Mouse (Mus musculus) thymus, adult 2 months (tissue): Measurements from ENCODE around the gene Rpl15. TPM values are rescaled to one million over a fixed set of nuclear protein-coding genes. Genes with fewer than 3 reads are reported as not detected.
A peak's percentile ranks its signal among the peaks of the same experiment; 100 is the strongest.

Experiments used
- DNase-seq: peaks from one replicate; pipeline ENCODE4 v3.0.0; 2021
- H3K27ac ChIP-seq: fragments of 200-500 bp; 2 replicates; pipeline ENCODE4 v1.5.1; 2012; ENCODE audit warnings: low read length, control low read depth; ENCODE audit not compliant: control insufficient read depth, insufficient read depth
- H3K27me3 ChIP-seq: fragments of 200-500 bp; 2 replicates; pipeline ENCODE4 v1.6.1; 2012; ENCODE audit warnings: mild to moderate bottlenecking, low read length, moderate library complexity, mixed read lengths; ENCODE audit not compliant: control insufficient read depth, insufficient read depth
- H3K36me3 ChIP-seq: fragments of 200-500 bp; 2 replicates; pipeline ENCODE4 v1.6.1; 2012; ENCODE audit warnings: mild to moderate bottlenecking, low read length, moderate library complexity; ENCODE audit not compliant: control insufficient read depth, insufficient read depth
- H3K4me1 ChIP-seq: fragments of 200-500 bp; replicated peaks from 2 replicates; pipeline ENCODE4 v1.6.1; 2012; ENCODE audit warnings: low read length; ENCODE audit not compliant: control insufficient read depth, insufficient read depth
- H3K4me3 ChIP-seq: fragments of 200-500 bp; 2 replicates; pipeline ENCODE4 v1.5.1; 2012; ENCODE audit warnings: mild to moderate bottlenecking, low read length, control low read depth, moderate library complexity; ENCODE audit not compliant: control insufficient read depth, insufficient read depth
- CTCF ChIP-seq: fragments of 200-500 bp; IDR thresholded peaks from 2 replicates; pipeline ENCODE4 v1.5.1; 2012; ENCODE audit warnings: mild to moderate bottlenecking, control low read depth, low read length, moderate library complexity, borderline replicate concordance; ENCODE audit not compliant: control insufficient read depth, poor library complexity, insufficient read depth; ENCODE audit errors: extremely low read depth
- POLR2A ChIP-seq: fragments of 200-500 bp; IDR thresholded peaks from 2 replicates; pipeline ENCODE4 v1.6.1; 2012; ENCODE audit warnings: mild to moderate bottlenecking, low read length, control low read depth, moderate library complexity; ENCODE audit not compliant: control insufficient read depth, poor library complexity, insufficient read depth; ENCODE audit errors: extremely low read depth
- WGBS: fragments of 180-500 bp; shearing (Covaris S2); methylation state at CpG from one replicate; pipeline ENCODE4 v1.1.7; 2018; 5-methylcytosine and 5-hydroxymethylcytosine counted together
- polyA plus RNA-seq: library from polyadenylated mRNA; depleted of rRNA; stranded (reverse); fragments of >200 nt; gene quantifications from 2 replicates; pipeline ENCODE4 v1.2.3, GENCODE M21; 2012; rRNA removed

Rpl15 gene
- polyA plus RNA-seq = 405 and 467 TPM in 2 replicates

GRCm38 (mm10) chr14:18270529-18271441 lies at the start of gene Rpl15, which contains the start of gene Nkiras1:
TSS of gene Rpl15 (minus strand) at chr14:18271391.
TSS of gene Nkiras1 (plus strand) at chr14:18271136.
- DNase-seq = peak; percentile 98
- WGBS = under 1% methylated on average over 78 of the region's 78 CpGs
- peaks cover 5% of the 10 kb centered on the region for H3K4me1 ChIP-seq
- peak; percentile 90 for TF ChIP-seq POLR2A
- TF ChIP-seq CTCF = peak; percentile 18; the same call in 1 of the 2 replicates
- H3K36me3 ChIP-seq = peaks cover 18% of the 10 kb centered on the region; the same call in 1 of the 2 replicates
- H3K4me3 ChIP-seq = peak within 1 kb of the TSS; percentile 88
- H3K27me3 ChIP-seq = no peaks in the 10 kb centered on the region
- 0 out of 2 replicates have a peak within 1 kb of the TSS, but pooled peaks have one; percentile 6 for H3K27ac ChIP-seq

DNA sequence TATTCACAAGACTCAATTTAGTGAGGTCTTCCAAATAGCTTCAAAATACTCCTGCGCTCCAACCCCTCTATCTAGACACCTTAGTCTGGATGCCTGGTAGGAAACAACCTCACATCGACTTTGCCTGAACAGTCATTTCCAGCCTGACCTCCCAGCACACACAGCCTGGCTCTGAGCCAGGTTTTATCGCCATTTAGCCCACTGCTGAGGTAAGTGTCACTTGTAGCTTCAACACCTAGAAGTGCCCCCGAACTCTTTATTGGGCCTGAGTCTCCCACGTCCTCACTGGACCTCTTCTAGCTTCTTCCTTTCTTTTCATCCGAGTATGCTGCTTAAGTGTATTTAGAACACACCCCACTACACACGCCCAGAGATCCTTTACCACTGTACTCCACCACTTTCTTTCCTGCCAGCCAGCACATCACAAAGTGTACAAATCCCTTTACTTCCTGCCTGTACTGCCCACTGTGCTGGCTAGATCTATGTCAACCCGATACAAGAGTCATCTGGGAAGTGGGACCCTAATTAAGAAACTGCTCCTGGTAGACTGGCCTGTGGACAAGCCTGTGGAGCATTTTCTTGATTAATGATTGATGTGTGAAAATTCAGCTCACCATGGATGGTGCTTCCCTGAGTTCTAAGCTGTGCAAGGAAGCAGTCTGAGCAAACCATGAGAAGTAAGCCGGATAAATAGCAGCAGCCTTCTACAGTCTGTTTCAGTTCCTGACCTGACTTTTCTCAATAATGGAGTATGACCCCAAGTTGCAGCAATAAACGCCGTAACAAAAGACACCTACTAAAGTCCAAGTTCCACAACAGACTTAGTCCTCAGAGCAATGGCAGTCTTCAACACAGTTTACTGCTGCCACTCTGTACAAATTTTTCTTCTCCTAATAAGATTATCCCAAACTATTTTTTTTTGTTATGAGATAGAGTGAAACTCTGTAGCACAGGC lies 46.5 kb upstream of the Rpl15 start:
- no peak overlapping the region for H3K4me3 ChIP-seq
- H3K27me3 ChIP-seq = no peaks in the 10 kb centered on the region
- H3K36me3 ChIP-seq = no peaks in the 10 kb centered on the region
- TF ChIP-seq CTCF = no peak
- no peak for DNase-seq
- H3K4me1 ChIP-seq = no peaks in the 10 kb centered on the region
- 82% methylated on average over 11 of the region's 11 CpGs for WGBS
- no peak overlapping the region for H3K27ac ChIP-seq

DNA sequence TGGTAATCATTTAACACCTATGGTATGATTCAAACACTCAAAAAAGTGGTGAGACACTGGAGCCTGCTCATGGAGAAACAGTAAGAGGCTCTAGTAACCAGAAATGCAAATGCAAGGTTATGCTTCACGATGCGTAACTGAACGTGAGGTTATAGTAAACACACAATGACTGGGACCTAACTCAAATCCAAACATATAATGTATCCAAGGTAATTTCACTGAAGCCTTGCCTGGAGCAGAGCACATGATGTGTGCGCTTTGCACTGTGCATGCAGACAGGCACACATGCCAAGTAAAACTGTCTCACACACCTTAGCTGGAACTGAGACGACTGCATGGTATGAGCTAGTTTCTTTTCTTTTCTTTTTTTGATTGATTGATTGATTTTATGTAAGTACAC lies 33.0 kb upstream of the Rpl15 start:
- TF ChIP-seq CTCF (no peak), POLR2A (no peak)
- WGBS = 96% methylated on average over 5 of the region's 5 CpGs
- Histone ChIP-seq H3K27me3 (no peaks in the 10 kb centered on the region), H3K4me3 (no peak overlapping the region), H3K36me3 (no peaks in the 10 kb centered on the region; the same call in 1 of the 2 replicates), H3K4me1 (peaks cover 10% of the 10 kb centered on the region), H3K27ac (no peak overlapping the region)
- no peak for DNase-seq

DNA sequence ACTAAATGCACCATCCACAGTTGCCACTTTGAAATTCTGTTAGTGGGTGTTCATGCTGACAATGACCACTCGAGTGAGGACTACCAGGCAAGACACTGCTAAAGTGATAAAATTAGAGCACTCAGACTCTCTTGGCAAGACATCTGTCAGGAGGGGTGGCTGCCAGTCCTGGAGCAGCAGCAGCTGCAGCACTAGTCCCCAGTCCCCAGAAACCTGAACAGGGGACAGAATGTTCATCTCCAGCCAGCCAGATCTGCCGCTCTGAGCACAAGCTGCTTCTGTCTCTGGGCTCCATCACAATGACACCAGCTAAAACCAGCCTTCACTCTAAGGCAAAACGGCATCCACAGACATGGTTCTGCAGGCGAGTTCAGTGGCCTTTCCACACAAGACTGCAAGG lies 32.1 kb upstream of the Rpl15 start:
- no peak for DNase-seq

DNA sequence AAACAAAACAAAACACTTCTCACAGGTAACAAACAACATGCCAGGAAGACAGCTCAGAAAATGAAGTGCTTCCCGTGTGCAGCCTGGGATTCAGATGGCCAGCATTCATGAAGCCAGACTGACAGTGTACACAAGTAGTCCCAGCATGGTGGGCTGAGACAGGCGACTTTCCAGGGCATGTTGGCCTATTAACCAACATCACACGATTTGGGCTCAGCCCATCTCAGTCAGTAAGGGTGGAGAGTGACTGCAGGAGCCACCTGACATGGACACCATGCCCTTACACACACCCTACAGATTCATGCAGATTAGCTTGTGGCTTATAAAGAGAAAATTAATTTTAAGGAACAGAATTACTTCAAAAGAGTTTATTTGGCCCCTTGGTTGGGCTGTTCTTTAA lies 31.6 kb upstream of the Rpl15 start:
- 81% methylated on average over 3 of the region's 3 CpGs for WGBS
- H3K4me1 ChIP-seq = peaks cover 14% of the 10 kb centered on the region
- DNase-seq = no peak
- TF ChIP-seq POLR2A (no peak), CTCF (no peak)
- H3K27me3 ChIP-seq = no peaks in the 10 kb centered on the region
- no peak overlapping the region for H3K27ac ChIP-seq
- no peak overlapping the region for H3K4me3 ChIP-seq
- no peaks in the 10 kb centered on the region; the same call in 1 of the 2 replicates for H3K36me3 ChIP-seq

More for the DNA sequence above, 32.1 kb upstream of the Rpl15 start:
- WGBS = 84% methylated on average over 4 of the region's 4 CpGs
- H3K27me3 ChIP-seq = no peaks in the 10 kb centered on the region
- TF ChIP-seq POLR2A = no peak
- no peak for TF ChIP-seq CTCF
- no peak overlapping the region for H3K4me3 ChIP-seq
- no peaks in the 10 kb centered on the region; the same call in 1 of the 2 replicates for H3K36me3 ChIP-seq
- H3K27ac ChIP-seq = no peak overlapping the region
- H3K4me1 ChIP-seq = peaks cover 14% of the 10 kb centered on the region

GRCm38 (mm10) chr14:18301591-18301990 lies 30.4 kb upstream of the Rpl15 start:
- peak; percentile 20 for DNase-seq
- no peak for TF ChIP-seq POLR2A
- no peak for TF ChIP-seq CTCF
- WGBS = 13% methylated on average over 3 of the region's 3 CpGs
- Histone ChIP-seq H3K27me3 (no peaks in the 10 kb centered on the region), H3K27ac (no peak overlapping the region), H3K4me3 (no peak overlapping the region), H3K4me1 (peaks cover 14% of the 10 kb centered on the region), H3K36me3 (no peaks in the 10 kb centered on the region; the same call in 1 of the 2 replicates)
